Mouse (Mus musculus) kidney, adult 2 months (tissue): ENCODE measurements around the gene Caln1. TPM values are rescaled to one million over a fixed set of nuclear protein-coding genes. Genes with fewer than 3 reads are reported as not detected.

Experiments used
- DNase-seq: peaks from one replicate; pipeline ENCODE4 v3.0.0; 2021
- H3K27ac ChIP-seq: fragments of 200-500 bp; 2 replicates; pipeline ENCODE4 v1.5.1; 2012; ENCODE audit warnings: low read depth, low read length, control low read depth, inconsistent platforms; ENCODE audit not compliant: insufficient read depth
- H3K27me3 ChIP-seq: fragments of 200-500 bp; replicated peaks from 2 replicates; pipeline ENCODE4 v1.6.1; 2012; ENCODE audit warnings: mild to moderate bottlenecking, moderate library complexity, low read length, inconsistent platforms; ENCODE audit not compliant: control insufficient read depth, insufficient read depth
- H3K36me3 ChIP-seq: fragments of 200-500 bp; 2 replicates; pipeline ENCODE4 v1.6.1; 2012; ENCODE audit warnings: mild to moderate bottlenecking, moderate library complexity, low read length, inconsistent platforms; ENCODE audit not compliant: control insufficient read depth, insufficient read depth
- H3K4me1 ChIP-seq: fragments of 200-500 bp; 2 replicates; pipeline ENCODE4 v1.6.1; 2011; ENCODE audit warnings: low read length; ENCODE audit not compliant: control insufficient read depth, insufficient read depth
- H3K4me3 ChIP-seq: fragments of 200-500 bp; 2 replicates; pipeline ENCODE4 v1.5.1; 2011; ENCODE audit warnings: mild to moderate bottlenecking, low read depth, low read length, control low read depth; ENCODE audit not compliant: insufficient read depth
- CTCF ChIP-seq: fragments of 200-500 bp; conservative IDR thresholded peaks from 2 replicates; pipeline ENCODE4 v1.5.1; 2011; ENCODE audit warnings: low read depth, mild to moderate bottlenecking, control low read depth, low read length, moderate library complexity, mixed read lengths; ENCODE audit not compliant: insufficient read depth, insufficient read length
- POLR2A ChIP-seq: fragments of 200-500 bp; IDR thresholded peaks from one replicate; pipeline ENCODE4 v1.6.1; 2011; ENCODE audit warnings: low read depth, low read length, control low read depth
- WGBS: fragments of 180-500 bp; shearing (Covaris S2); methylation state at CpG from one replicate; pipeline ENCODE4 v1.1.7; 2018; 5-methylcytosine and 5-hydroxymethylcytosine counted together
- polyA plus RNA-seq: library from polyadenylated mRNA; depleted of rRNA; stranded (reverse); fragments of >200 nt; gene quantifications from 2 replicates; pipeline ENCODE4 v1.2.3, GENCODE M21; 2012

Caln1 gene
- polyA plus RNA-seq, 1 experiment: 0.02 TPM

DNA sequence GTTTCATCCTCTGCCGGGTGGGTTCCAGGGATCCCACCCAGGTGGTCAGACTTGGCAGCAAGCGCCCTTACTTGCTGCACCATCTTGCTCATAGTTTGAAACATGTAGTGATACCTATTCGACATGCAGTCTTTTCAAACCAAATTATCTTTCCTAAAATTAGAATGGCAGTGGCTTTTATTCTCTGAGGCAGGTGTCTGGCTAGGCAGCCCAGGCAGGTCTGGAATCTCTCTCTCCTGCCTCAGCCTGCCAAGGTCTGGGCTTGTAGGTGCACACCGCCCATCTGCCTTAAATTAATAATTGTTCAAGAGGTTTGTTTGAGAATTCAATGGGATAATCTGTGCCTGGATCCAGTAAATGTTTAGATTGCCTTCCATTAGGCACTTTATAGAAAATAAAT, 38.5 kb upstream of the Caln1 start:
- Histone ChIP-seq H3K27me3 (no peaks in the 10 kb centered on the region), H3K4me3 (no peak overlapping the region), H3K4me1 (no peaks in the 10 kb centered on the region), H3K27ac (no peak overlapping the region), H3K36me3 (peaks cover 2% of the 10 kb centered on the region; the same call in 1 of the 2 replicates)
- DNase-seq: no peak
- 91% methylated on average over 4 of the region's 4 CpGs for WGBS
- TF ChIP-seq CTCF: no peak
- no peak for TF ChIP-seq POLR2A

DNA sequence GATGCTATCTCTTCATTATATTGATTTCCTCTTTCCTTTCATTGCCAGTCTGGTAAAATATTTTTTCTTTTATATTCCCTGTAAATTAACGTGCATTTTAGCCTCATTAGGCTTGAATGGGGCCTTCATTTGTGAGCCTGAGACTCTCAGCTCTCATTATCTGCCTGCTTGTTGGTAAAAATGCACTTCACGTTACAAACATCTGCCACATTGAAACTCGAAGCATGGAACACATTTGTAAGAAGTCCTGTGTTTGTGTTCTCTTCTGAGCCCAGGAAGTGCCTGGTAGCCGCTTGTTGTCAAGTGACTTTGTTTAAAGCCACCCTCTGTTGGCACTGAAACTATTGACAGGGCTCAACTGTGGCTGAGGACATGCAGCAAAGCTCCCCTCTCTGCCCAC, 38.0 kb upstream of the Caln1 start:
- Histone ChIP-seq H3K4me1 (no peaks in the 10 kb centered on the region), H3K36me3 (peaks cover 2% of the 10 kb centered on the region; the same call in 1 of the 2 replicates), H3K27ac (no peak overlapping the region), H3K4me3 (no peak overlapping the region), H3K27me3 (no peaks in the 10 kb centered on the region)
- DNase-seq: no peak
- TF ChIP-seq POLR2A (no peak), CTCF (no peak)
- 81% methylated on average over 4 of the region's 4 CpGs for WGBS

DNA sequence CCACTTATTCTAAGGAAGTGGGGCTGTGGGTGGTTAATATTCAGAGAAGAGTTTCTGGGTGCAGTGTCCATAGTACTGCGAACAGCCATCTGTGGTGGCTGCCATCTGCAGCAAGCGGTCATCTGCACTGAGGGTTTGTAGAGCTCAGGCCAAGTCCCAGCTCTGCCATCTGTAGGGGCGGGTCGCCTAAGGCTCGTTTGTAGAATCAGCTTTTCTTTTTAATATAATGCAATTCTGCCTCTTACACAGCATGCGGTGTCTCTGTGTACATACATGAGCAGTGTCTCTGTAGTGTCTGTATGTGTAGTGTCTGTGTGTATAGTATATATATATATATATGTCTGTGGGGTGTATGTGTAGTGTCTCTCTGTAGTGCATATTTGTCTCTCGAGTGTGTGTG, 35.7 kb upstream of the Caln1 start:
- TF ChIP-seq POLR2A (no peak), CTCF (no peak)
- Histone ChIP-seq H3K4me3 (no peak overlapping the region), H3K4me1 (no peaks in the 10 kb centered on the region), H3K27ac (no peak overlapping the region), H3K36me3 (peaks cover 2% of the 10 kb centered on the region; the same call in 1 of the 2 replicates), H3K27me3 (no peaks in the 10 kb centered on the region)
- DNase-seq: no peak
- WGBS: 89% methylated on average over 7 of the region's 7 CpGs

DNA sequence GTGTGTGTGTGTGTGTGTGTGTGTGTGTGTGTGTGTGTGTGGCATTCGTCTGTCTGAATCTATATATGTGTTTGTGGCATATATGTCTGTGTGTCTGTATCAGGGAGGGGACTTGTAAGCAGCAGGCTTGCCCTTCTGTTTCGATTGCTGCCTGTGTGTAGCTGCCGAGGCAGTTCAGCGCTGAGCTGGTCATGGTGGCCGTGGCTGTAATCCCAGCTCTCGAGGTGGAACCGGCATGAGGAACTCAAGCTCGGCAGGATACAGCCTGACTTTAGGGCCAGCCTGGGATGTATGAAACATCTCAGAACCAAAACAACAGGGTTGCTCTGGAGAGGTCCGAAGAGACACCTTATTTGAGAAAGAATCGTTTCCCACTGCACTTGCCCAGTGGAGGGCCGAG, 35.3 kb upstream of the Caln1 start:
- peaks cover 2% of the 10 kb centered on the region; the same call in 1 of the 2 replicates for H3K36me3 ChIP-seq
- H3K27me3 ChIP-seq: no peaks in the 10 kb centered on the region
- no peak overlapping the region for H3K27ac ChIP-seq
- no peak for DNase-seq
- H3K4me1 ChIP-seq: no peaks in the 10 kb centered on the region
- TF ChIP-seq POLR2A (no peak), CTCF (no peak)
- H3K4me3 ChIP-seq: no peak overlapping the region
- WGBS: 93% methylated on average over 11 of the region's 11 CpGs

DNA sequence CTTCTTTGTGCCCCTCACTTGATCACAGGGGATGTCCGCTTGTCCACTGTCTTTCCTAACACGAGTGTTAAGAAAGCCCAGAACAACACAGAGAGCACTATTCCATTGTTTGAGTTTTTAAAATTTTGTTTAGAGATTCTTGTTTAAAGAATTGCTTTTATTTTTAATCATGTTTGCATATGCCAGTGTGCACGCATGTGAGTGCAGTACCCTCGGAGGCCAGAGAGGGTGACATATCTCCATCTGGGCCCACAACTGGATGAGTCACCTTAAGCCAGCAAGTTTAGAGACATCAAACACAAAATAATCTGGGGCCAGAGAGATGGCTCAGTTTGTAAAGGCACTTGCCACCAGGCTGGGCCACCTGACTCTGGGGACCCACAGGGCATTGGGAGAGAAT, 33.8 kb upstream of the Caln1 start:
- no peak for DNase-seq
- Histone ChIP-seq H3K4me3 (no peak overlapping the region), H3K4me1 (no peaks in the 10 kb centered on the region), H3K27ac (no peak overlapping the region), H3K36me3 (peaks cover 2% of the 10 kb centered on the region; the same call in 1 of the 2 replicates), H3K27me3 (no peaks in the 10 kb centered on the region)
- 95% methylated on average over 4 of the region's 4 CpGs for WGBS
- TF ChIP-seq POLR2A: no peak
- no peak for TF ChIP-seq CTCF

DNA sequence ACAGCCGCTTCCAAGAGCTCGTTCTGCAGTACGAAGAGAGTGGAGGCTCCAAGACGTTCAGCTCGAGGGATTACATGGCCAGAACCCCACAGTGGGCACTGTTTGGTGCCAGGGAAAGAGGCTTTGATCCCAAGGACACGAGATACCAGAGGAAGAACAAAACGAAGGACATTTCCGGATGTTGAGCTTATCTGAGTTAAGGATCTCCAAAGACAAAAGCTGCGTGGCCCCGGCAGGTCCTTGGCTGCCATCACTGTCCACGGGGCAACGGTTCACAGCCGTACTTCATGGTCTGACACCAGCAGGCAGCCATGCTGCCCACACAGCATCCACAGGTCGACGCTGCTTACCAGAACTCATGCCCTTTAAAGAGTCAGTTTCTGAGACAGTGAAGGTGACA, 28.6 kb upstream of the Caln1 start:
- no peaks in the 10 kb centered on the region for H3K27me3 ChIP-seq
- H3K27ac ChIP-seq: no peak overlapping the region
- peaks cover under 1% of the 10 kb centered on the region; the same call in 1 of the 2 replicates for H3K36me3 ChIP-seq
- TF ChIP-seq CTCF (no peak), POLR2A (no peak)
- H3K4me1 ChIP-seq: no peaks in the 10 kb centered on the region
- 93% methylated on average over 15 of the region's 15 CpGs for WGBS
- H3K4me3 ChIP-seq: no peak overlapping the region
- DNase-seq: no peak

DNA sequence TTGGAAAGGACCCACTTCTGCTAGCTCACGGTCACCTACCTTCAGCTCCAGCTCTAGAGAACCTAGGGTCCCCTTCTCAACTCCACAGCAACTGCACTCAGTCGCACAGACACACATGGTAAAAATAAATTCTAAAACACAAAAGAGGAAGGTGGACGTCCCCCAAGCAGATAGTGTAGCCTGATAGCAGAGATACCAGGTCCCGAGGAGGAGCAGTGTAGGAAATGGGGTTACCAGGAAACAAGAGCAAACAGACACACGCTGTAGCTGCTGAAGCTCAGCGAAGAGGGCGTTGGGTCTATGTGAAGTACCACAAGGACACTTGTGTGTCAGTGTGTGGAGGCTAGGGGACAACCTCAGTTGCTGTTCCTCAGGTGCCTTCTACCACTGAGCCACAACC, 24.3 kb upstream of the Caln1 start:
- no peaks in the 10 kb centered on the region for H3K4me1 ChIP-seq
- TF ChIP-seq CTCF (no peak), POLR2A (no peak)
- H3K36me3 ChIP-seq: no peaks in the 10 kb centered on the region
- WGBS: 91% methylated on average over 7 of the region's 7 CpGs
- no peak overlapping the region for H3K27ac ChIP-seq
- no peaks in the 10 kb centered on the region for H3K27me3 ChIP-seq
- no peak overlapping the region for H3K4me3 ChIP-seq
- no peak for DNase-seq
